Mouse (Mus musculus): ENCODE measurements around the gene Thy1. TPM values are rescaled to one million over a fixed set of nuclear protein-coding genes. Genes with fewer than 3 reads are reported as not detected.

Thy1 gene
- polyA plus RNA-seq, 1 experiment from 2014 or later = 0.15 TPM

- H3K27ac ChIP-seq = no peak overlapping the region
- H3K36me3 ChIP-seq = peaks cover 15% of the 10 kb centered on the region
- no peak for DNase-seq (ENCODE audit: low spot score)
- 56% methylated on average over 9 of the region's 9 CpGs for WGBS
- peaks cover 86% of the 10 kb centered on the region for H3K4me1 ChIP-seq
- H3K4me3 ChIP-seq = no peak overlapping the region
- H3K27me3 ChIP-seq (ENCODE audit: insufficient read depth, poor library complexity, severe bottlenecking) = no peaks in the 10 kb centered on the region
- H3K9me3 ChIP-seq = no peaks in the 10 kb centered on the region
Observed at GRCm38 (mm10) chr9:44074395-44075275, 31.5 kb downstream of the Thy1 start.

- Histone ChIP-seq H3K27me3 (ENCODE audit: insufficient read depth, poor library complexity, severe bottlenecking) (no peaks in the 10 kb centered on the region), H3K4me3 (no peak overlapping the region), H3K9me3 (no peaks in the 10 kb centered on the region), H3K4me1 (peaks cover 87% of the 10 kb centered on the region), H3K36me3 (peaks cover 15% of the 10 kb centered on the region), H3K27ac (no peak overlapping the region)
- no peak for DNase-seq (ENCODE audit: low spot score)
- WGBS = 72% methylated on average over 24 of the region's 24 CpGs
Observed at GRCm38 (mm10) chr9:44075276-44075995, 32.3 kb downstream of the Thy1 start.

- H3K27ac ChIP-seq = no peak overlapping the region
- H3K9me3 ChIP-seq = no peaks in the 10 kb centered on the region
- H3K4me1 ChIP-seq = peaks cover 85% of the 10 kb centered on the region
- no peak for DNase-seq (ENCODE audit: low spot score)
- no peaks in the 10 kb centered on the region for H3K27me3 ChIP-seq (ENCODE audit: insufficient read depth, poor library complexity, severe bottlenecking)
- peaks cover 15% of the 10 kb centered on the region for H3K36me3 ChIP-seq
- H3K4me3 ChIP-seq = no peak overlapping the region
- WGBS = 64% methylated on average over 16 of the region's 16 CpGs
Observed at GRCm38 (mm10) chr9:44075996-44076763, 33.0 kb downstream of the Thy1 start.

- Histone ChIP-seq H3K9me3 (no peaks in the 10 kb centered on the region), H3K4me1 (peaks cover 79% of the 10 kb centered on the region), H3K36me3 (peaks cover 15% of the 10 kb centered on the region), H3K4me3 (no peak overlapping the region), H3K27ac (no peak overlapping the region), H3K27me3 (ENCODE audit: insufficient read depth, poor library complexity, severe bottlenecking) (no peaks in the 10 kb centered on the region)
- 10% methylated on average over 5 of the region's 5 CpGs for WGBS
- no peak for DNase-seq (ENCODE audit: low spot score)
Observed at GRCm38 (mm10) chr9:44076764-44077120, 33.6 kb downstream of the Thy1 start.

GRCm38 (mm10) chr9:44077266-44077910, 34.2 kb downstream of the Thy1 start:
- no peak for DNase-seq (ENCODE audit: low spot score)
- 77% methylated on average over 11 of the region's 11 CpGs for WGBS
- peaks cover 76% of the 10 kb centered on the region for H3K4me1 ChIP-seq
- H3K9me3 ChIP-seq = no peaks in the 10 kb centered on the region
- H3K36me3 ChIP-seq = peaks cover 15% of the 10 kb centered on the region
- H3K27me3 ChIP-seq (ENCODE audit: insufficient read depth, poor library complexity, severe bottlenecking) = no peaks in the 10 kb centered on the region
- no peak overlapping the region for H3K4me3 ChIP-seq
- peak overlapping the region; percentile 77; the same call in 1 of the 2 replicates for H3K27ac ChIP-seq

- H3K4me1 ChIP-seq = peaks cover 76% of the 10 kb centered on the region
- H3K27ac ChIP-seq = peak overlapping the region; percentile 77
- peaks cover 18% of the 10 kb centered on the region for H3K36me3 ChIP-seq
- no peak for DNase-seq (ENCODE audit: low spot score)
- peaks cover 5% of the 10 kb centered on the region; the same call in 1 of the 2 replicates for H3K27me3 ChIP-seq (ENCODE audit: insufficient read depth, poor library complexity, severe bottlenecking)
- 80% methylated on average over 10 of the region's 10 CpGs for WGBS
- no peaks in the 10 kb centered on the region for H3K9me3 ChIP-seq
- peak overlapping the region; percentile 32; the same call in 1 of the 2 replicates for H3K4me3 ChIP-seq
Observed at GRCm38 (mm10) chr9:44078136-44078797, 35.1 kb downstream of the Thy1 start.

- WGBS = 29% methylated on average over 16 of the region's 16 CpGs
- DNase-seq (ENCODE audit: low spot score) = no peak
- no peaks in the 10 kb centered on the region for H3K9me3 ChIP-seq
- H3K36me3 ChIP-seq = peaks cover 18% of the 10 kb centered on the region; the same call in 1 of the 2 replicates
- H3K27ac ChIP-seq = peak overlapping the region; percentile 77
- peak overlapping the region; percentile 32; the same call in 1 of the 2 replicates for H3K4me3 ChIP-seq
- H3K4me1 ChIP-seq = peaks cover 80% of the 10 kb centered on the region
- peaks cover 11% of the 10 kb centered on the region; the same call in 1 of the 2 replicates for H3K27me3 ChIP-seq (ENCODE audit: insufficient read depth, poor library complexity, severe bottlenecking)
Observed at GRCm38 (mm10) chr9:44078955-44079756, 36.0 kb downstream of the Thy1 start.

- WGBS = 70% methylated on average over 10 of the region's 10 CpGs
- H3K27ac ChIP-seq = no peak overlapping the region; the same call in 1 of the 2 replicates
- no peaks in the 10 kb centered on the region for H3K9me3 ChIP-seq
- no peak for DNase-seq (ENCODE audit: low spot score)
- H3K27me3 ChIP-seq (ENCODE audit: insufficient read depth, poor library complexity, severe bottlenecking) = peaks cover 11% of the 10 kb centered on the region; the same call in 1 of the 2 replicates
- peaks cover 16% of the 10 kb centered on the region; the same call in 1 of the 2 replicates for H3K36me3 ChIP-seq
- peaks cover 88% of the 10 kb centered on the region for H3K4me1 ChIP-seq
- no peak overlapping the region for H3K4me3 ChIP-seq
Observed at GRCm38 (mm10) chr9:44079997-44080780, 37.0 kb downstream of the Thy1 start.

- Histone ChIP-seq H3K4me1 (peaks cover 88% of the 10 kb centered on the region), H3K4me3 (no peak overlapping the region), H3K9me3 (no peaks in the 10 kb centered on the region), H3K27me3 (ENCODE audit: insufficient read depth, poor library complexity, severe bottlenecking) (peaks cover 19% of the 10 kb centered on the region; the same call in 1 of the 2 replicates), H3K36me3 (peaks cover 9% of the 10 kb centered on the region; the same call in 1 of the 2 replicates), H3K27ac (no peak overlapping the region)
- no peak for DNase-seq (ENCODE audit: low spot score)
- WGBS = 75% methylated on average over 5 of the region's 5 CpGs
Observed at GRCm38 (mm10) chr9:44080953-44081352, 37.8 kb downstream of the Thy1 start.

GRCm38 (mm10) chr9:44081581-44081980, 38.4 kb downstream of the Thy1 start:
- 80% methylated on average over 5 of the region's 5 CpGs for WGBS
- Histone ChIP-seq H3K36me3 (0 out of 2 replicates have a peak, but pooled peaks cover 6% of the 10 kb centered on the region), H3K4me3 (no peak overlapping the region), H3K27me3 (ENCODE audit: insufficient read depth, poor library complexity, severe bottlenecking) (peaks cover 25% of the 10 kb centered on the region; the same call in 1 of the 2 replicates), H3K9me3 (no peaks in the 10 kb centered on the region), H3K4me1 (peaks cover 89% of the 10 kb centered on the region), H3K27ac (no peak overlapping the region)
- no peak for DNase-seq (ENCODE audit: low spot score)

Data from heart, embryonic 10.5 days (tissue).